Mouse (Mus musculus) brain, embryonic 14.5 days (tissue): Measurements from ENCODE around the gene Hltf.

Experiments used
- CTCF ChIP-seq: fragments of 200-500 bp; IDR thresholded peaks from 2 replicates; pipeline ENCODE4 v1.5.1; 2012; ENCODE audit warnings: inconsistent platforms, mild to moderate bottlenecking, moderate library complexity, borderline replicate concordance; ENCODE audit not compliant: insufficient read depth, insufficient read length; ENCODE audit errors: extremely low read depth
- POLR2A ChIP-seq: fragments of 200-500 bp; IDR thresholded peaks from 2 replicates; pipeline ENCODE4 v1.6.1; 2012; ENCODE audit warnings: mild to moderate bottlenecking, inconsistent platforms, borderline replicate concordance; ENCODE audit not compliant: poor library complexity, insufficient read depth, insufficient read length, severe bottlenecking; ENCODE audit errors: extremely low read depth

DNA sequence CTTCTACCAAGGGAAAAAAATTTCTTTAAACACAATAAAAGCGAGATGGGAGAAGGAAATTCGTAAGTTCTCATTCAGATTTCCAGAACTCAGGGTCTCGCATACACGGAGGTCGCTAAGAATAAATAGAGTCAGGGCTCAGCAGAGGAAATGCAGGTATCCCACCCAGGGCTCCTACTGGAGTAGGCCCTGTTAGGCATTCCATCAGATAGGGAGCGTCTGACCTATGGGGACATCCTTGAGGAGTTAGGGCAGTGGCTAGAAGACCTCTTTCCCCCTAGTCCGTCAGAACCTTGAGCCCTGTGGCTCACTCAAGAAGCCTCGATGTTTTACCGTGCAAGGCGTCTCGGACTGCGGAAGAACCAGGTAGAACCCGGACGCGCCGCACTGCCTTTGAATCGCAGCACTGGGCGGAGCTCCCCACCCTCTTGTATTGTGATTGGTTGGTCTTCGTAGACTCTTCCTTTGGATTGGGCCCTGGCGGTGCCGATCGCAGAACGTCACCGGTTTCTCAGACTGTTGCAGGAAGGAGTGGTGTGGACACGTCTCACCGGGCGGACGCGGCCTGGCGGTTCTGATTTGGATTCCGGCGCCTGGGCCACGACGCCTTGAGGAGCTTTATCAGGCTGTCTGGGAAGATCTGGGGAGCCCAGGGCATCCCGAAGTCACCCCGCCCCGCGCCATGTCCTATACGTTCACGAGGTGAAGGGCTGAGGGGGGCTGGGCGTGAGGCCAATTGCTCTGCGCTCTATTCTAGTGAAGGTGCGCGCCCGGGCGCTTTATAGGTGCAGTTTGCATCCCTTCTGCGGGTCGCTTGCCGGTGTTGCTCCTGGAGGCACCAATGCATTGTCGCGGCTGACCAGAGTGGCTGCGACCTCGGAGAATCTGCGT, at the start of gene Hltf:
- TF ChIP-seq POLR2A: peak; percentile 43; the same call in 1 of the 2 replicates
- TF ChIP-seq CTCF: no peak
